ENCODE assay signal across 17 mouse cellular contexts in the genomic region with DNA sequence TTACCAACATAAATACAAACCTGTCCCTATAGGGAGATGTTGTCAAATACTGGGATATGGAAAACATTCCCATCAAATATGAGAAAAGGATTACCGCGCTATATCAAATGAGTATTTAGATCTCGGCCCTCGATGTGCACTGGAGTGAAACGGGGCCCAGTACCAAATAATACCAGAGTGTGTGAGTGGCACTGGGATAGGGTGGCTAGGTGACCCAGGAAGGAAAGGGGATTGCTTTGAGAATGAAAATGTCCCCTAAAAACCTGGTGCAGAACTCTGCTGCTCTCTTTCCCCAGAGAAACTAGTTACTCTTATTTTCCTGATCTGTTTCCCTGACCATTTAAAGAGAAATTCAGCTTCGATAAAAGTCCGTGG. TPM values are rescaled to one million over a fixed set of nuclear protein-coding genes. Genes with fewer than 3 reads are reported as not detected.
"Had no signal": no experiment of that assay in that cellular context is flagged by ENCODE, and none has a peak within 500 bp of the region (broad histone marks: within the 10 kb centered on the region; RNA-seq: fewer than 3 reads in every experiment).

No protein-coding gene starts in this region.

- H3K36me3 ChIP-seq: limb, embryonic 15.5 days; liver, embryonic 13.5 days; lung, embryonic 15.5 days; neural tube, embryonic 12.5 days; stomach, embryonic 15.5 days had no signal

- H3K27ac ChIP-seq: layer of hippocampus, adult 2 months; limb, embryonic 15.5 days; liver, embryonic 13.5 days; lung, embryonic 15.5 days; neural tube, embryonic 12.5 days; stomach, embryonic 15.5 days had no signal

- H3K9me3 ChIP-seq: limb, embryonic 15.5 days; liver, embryonic 13.5 days; lung, embryonic 15.5 days; neural tube, embryonic 12.5 days; stomach, embryonic 15.5 days had no signal

- DNase-seq: kidney, adult 11 months; kidney, postnatal 10 days; left cerebral cortex, postnatal 4 days; liver, embryonic 13.5 days; liver, postnatal 0 days; right cerebral cortex, postnatal 14 days; thymus, adult 2 months; thymus, postnatal 25 days had no signal

- H3K9ac ChIP-seq: limb, embryonic 15.5 days; liver, embryonic 13.5 days; liver, postnatal 0 days; lung, embryonic 15.5 days; neural tube, embryonic 12.5 days; stomach, embryonic 15.5 days had no signal

- H3K4me3 ChIP-seq: layer of hippocampus, adult 2 months; limb, embryonic 15.5 days; liver, embryonic 13.5 days; lung, embryonic 15.5 days; myocyte; stomach, embryonic 15.5 days had no signal

- H3K4me2 ChIP-seq: limb, embryonic 15.5 days; liver, embryonic 13.5 days; lung, embryonic 15.5 days; neural tube, embryonic 12.5 days; stomach, embryonic 15.5 days had no signal

- ATAC-seq: liver, postnatal 0 days had no signal

RNA-seq across cellular contexts. Expression of a gene that starts 1.9 kb away (rescaled TPM):
- total RNA-seq: left cerebral cortex, adult 18-20 months; megakaryocyte-erythroid progenitor cell, adult 5-6 weeks had no signal
- polyA plus RNA-seq: kidney, embryonic 14.5 days; liver, embryonic 13.5 days; liver, postnatal 0 days had no signal
